Mouse (Mus musculus) frontal cortex, postnatal 14 days (tissue): Measurements from ENCODE around the gene Sorcs2.
"Not testable (repeated sequence)": the region's sequence is repeated elsewhere in the genome, so short reads cannot be mapped to it uniquely, and the experiment has no call there.

Source experiments
- DNase-seq, 2 experiments: peaks; one replicate each; pipeline ENCODE4 v3.0.0; 2022; ENCODE audit warnings: low spot score in 2 of 2

Sorcs2 gene

DNA sequence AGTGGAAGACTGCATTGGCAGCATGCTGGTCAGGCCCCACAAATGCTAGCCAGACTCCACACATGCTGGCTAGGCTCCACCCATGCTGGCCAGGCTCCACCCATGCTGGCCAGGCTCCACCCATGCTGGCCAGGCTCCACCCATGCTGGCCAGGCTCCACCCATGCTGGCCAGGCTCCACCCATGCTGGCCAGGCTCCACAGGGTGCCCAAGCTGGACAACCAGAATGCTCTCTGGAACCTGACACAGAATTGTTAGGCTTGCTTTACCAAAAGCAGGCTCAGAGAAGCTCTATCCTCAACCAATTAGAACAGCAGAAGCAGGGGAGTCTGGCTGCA, 7.4 kb downstream of the Sorcs2 start:
- not testable (repeated sequence) for DNase-seq

DNA sequence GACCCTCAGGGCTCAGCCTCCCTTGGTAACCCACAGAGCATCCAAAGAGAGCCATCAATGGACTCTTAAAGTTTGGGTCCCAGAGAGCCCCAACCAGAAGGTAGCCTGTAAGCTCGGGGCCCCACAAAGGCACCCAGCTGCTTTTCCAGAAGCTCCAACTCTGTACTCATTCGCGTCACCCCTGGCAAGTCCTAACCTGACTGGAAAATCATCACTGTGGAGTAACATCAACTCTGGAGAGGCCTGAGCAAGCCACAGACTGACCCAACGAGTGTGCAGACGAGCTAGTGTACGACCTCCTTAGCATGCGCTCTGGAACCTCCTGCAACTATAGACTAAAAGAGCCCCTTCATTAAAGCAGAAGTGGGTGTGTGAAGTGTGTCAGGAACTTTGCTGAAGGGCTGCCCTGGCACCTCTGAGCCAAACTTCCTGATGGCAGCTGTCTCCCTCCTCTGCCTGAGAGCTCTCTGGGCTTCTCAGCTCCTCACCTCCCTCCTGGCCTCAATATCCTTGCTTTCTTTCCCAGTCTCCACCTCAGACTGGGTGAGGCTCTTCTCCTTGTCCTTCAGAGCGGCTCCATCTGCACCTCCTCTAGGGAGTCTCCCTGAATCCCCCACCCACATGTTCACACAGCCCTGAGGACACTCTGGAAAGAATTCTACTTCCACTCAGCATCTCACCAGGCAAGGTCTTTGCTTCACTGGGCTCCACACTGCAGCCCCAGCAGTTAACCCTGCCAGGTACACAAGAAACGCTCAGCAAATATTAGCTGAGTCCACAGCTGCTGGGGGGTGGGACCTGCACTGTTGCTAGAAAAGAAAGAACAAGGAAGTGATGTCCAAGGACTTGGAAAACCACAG, 8.0 kb downstream of the Sorcs2 start:
- no peak for DNase-seq

DNA sequence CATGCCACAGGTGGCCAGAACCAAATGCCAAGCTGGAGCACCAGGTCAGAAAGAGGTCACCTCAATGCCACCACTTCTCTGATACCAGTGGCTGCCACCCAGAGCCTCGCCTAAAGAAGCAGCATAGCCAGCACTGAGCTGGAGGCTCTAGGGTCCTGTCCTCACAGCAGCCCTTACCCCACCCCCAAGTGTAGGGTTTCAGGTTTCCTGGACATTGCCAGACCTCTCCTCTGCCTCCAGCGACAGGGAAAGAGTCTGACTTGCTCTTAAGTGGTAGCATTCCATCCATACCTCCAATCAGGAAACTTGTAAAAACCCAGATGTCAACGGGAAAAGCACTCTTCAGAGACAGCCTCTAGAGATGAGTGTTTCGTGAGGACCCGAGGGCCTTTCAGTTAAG, 12.9 kb downstream of the Sorcs2 start:
- DNase-seq: no peak

DNA sequence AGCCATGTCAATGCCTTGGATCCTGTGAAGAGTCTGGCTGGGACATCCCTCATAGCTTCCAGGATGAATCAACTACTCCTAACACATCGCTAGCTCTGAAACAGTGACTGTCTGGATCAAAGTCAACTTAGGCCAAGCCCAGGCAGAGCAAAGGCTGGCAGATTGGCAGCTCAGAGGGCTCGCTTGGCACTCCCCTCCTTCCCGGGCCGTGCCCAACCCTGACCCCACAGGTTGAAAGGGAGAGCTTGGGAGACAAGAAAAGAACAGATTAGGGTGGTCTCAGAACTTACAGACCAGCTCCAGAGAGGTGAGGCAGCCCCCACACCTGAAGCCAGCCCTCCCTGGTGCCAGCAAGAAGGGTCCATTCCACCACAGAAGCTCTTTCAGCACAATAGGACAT, 14.5 kb downstream of the Sorcs2 start:
- DNase-seq: no peak

DNA sequence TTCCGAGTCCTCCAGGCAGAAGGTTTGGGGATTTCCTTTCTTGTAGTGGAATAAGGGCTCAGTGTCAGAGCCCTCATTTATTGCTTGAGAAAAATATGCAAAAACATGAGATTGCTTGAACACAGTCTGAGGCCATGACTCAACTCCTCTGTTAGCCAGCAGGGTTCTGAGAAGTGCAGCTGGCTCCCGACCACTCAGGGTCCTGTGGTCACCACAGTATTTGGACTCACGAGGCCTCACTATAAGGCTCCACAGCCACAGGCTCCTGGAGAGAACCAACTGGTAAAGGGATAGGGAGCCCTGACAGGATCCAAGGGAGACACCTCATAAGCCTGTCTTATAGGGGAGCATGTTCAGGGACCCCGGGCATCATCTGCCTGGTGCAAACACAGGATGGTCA, 15.2 kb downstream of the Sorcs2 start:
- DNase-seq: no peak

DNA sequence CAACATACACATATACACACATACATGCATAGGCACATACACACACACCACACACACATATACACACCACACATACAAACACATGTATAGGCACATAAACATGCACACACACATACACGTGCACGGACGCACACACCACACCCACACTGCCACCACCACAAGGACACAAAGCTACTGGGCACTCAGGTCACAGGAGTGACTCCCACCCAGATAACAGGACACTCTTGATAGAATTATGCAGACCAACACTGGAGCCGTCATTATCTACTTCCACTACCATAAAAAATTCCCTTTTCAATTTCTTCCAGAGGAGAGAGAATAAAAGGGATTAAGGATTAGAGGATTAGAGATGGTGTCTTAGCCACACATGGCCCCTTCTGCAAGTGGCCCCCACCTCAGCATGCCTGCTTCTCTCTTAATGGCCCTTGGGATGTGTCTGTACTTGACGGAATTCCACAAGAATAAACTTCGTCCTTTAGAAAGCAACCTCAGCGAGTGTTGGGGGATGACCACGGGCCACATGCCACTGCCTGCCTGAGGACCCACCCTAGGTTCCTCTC, 15.7 kb downstream of the Sorcs2 start:
- DNase-seq: no peak

DNA sequence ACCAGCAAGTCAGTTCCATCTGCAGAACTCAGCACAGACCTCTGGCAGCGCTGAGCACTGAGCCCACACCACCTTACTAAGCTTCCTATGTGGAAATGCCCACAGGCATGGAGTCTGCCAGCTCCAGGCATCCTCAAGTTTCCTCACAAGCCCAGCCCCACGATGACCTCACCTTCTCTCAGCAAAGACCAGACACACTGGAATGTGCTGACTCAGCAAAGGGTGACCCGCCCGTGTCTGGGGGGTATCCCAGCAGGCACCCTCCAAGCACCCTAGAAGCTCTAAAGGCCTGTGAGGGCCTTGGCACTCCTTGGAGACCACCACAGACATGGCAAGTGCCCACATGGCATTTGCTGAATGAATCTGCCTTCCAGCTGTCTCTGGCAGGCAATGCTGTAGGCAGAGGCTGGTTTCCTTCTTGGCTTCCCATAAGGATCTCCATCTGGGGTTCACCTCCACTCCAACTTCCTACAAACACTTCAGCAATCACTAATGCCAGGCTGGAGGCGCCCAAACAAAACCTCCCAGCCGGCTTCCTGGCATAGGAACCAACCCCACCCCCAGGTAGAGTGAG, 17.9 kb downstream of the Sorcs2 start:
- DNase-seq: no peak

DNA sequence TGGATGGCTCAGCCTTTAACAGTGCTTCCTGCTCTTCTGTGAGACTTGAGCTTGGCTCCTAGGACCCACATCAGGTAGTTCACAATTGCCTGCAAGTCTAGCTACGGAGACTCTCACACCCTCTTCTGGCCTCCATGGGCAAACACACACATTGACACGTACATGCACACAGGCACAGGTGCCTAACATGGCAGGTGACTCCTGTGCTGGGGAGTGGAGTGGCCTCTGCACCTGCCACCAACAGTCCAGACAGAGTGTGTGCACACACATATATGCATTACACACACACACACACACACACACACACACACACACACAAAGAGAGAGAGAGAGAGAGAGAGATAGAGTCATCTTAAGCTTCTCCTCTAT, 19.6 kb downstream of the Sorcs2 start:
- no peak for DNase-seq

DNA sequence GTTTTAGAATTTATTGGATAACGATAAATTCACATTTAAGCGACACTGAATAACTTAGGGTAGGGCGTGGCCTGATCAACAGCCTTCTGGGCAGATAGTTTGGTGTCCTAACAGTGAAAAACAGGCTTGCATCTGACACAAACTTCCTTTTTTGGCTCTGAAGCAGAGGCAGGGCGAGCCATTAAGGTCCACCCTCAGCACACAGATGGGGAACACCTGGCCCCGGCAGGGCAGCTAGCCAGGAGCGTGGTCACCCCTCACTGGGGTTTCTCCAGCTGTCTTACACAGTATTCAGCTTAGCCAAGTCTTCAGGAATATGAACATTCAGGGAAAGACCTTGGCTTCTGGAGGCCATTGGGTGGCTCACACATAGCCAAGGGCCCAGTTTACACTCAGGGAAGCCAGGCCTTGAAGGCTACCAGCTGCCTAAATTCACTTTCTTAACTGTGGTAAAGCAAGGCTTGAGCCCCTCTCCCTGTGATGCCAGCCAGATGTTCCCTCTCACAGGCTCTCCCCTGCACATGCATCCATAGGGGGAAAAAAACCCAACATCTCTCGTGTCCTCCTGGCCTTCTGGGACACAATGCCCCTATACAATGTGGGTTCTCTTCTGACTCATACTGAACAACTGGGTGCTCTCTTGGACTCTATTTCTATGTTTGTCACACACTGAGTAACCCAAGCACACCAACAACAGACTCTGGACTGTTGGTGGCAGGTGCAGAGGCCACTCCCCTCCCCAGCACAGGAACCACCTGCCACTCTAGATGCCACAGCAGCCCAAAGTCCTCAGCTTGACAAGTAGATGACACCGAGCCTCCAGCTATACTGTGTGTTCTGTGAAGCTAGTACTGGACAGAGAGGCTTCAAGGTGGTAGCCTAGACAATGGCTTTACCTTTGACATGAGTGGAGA, 20.2 kb downstream of the Sorcs2 start:
- no peak for DNase-seq

DNA sequence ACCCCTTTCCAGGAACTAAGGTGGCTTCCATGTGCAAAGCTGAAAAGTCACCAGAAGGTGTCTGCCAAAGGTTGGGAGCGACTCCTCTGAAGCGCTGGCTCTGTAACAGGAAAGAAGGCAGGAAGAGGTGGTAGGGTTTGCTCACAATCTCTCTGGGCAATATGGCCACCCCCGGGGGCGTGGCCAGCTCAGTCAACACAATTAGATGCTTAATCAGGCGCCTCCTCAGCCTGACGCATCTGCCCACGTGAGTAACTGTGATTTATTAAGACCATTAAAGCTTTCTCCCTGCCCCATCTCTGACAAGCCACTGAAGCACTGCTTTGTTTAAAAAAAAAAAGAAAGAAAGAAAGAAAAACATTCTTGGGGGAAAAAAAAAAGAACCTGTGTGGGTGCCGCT, 22.1 kb downstream of the Sorcs2 start:
- no peak for DNase-seq

DNA sequence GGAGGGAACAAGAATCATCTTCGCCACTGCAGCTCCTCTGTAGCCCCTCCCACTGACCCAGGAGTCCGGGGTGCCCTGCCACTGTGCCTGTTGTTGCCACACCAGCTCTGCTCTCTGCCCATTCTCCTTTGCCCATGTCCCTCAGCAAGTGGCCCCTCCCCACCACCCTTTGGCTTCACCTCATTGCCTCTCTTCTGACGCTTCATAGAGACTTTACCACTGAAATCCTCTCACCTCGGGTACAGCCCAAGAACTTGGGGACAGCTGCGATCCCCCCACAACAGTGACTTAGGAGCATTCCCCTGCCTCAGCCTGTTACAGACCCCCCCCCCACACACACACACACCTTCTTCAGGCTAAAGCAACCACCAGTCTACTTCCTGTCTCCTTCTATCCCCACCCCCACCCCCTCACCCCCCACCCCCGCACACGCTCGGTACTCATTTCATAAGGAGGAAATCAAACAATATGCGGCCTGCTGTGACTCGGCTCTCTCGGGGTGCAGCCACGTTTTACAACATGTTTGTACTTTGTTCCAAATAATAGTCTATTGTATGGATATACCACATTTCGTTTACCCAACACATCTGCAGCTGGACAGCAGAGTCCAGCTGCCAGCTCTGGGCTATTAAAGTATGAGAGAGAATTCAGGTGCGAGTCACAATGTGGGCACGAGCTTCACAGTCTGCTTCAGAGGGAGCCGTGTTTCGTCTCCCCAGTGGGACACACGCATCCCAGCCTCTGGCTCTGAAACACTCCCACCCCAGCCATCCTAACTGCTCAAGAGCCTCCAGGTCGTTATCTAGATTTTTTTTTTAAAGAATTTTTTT, 23.5 kb downstream of the Sorcs2 start:
- DNase-seq: no peak

DNA sequence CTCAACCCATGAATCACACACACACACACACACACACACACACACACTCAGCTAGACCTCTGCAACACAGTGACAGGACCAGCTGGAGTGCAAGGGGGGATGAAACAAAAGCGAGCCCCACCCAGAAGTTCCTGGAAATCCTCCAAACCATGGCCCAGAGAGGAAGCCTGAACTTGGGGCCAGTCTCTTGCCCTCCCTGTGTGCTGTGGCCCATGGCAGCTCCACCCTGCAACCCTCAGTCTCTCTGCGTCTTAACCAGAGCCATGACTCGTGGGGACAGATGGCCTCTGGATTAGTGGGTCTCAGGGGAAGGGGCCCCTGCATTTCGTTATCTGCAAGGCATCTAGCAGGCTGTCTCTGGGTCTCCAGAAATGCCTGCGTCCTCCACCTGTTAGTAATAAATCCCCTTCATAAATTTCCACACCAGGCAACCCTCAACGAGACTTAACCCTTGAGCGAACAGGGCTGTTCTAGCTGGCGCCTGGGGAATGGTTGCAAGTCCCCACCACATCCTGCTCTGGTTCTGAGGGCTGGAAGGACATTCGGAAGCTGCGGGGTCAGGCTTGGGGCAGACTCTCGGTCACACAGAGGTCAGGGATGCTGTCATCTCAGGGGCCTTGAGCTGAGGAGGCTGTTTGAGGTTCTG, 24.6 kb downstream of the Sorcs2 start:
- DNase-seq: no peak

DNA sequence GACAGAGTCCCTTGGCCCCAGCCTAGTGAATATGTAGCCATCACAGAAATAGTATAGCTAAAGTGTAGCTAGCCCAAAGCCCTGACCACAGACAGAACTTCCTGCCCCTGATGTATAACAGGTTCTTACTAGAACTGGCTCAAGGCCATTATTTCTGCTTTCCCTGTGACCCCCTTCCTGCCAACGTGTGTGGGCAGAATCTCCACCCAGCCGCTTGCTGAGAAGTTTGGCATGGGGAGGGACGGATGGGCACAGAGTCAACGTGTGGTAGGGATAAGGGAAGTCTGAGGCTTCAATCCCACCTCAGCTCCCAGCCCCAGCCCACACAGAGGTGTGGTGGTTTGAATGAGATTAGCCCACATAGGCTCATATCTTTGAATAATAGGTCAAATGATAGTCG, 26.2 kb downstream of the Sorcs2 start:
- DNase-seq: no peak

DNA sequence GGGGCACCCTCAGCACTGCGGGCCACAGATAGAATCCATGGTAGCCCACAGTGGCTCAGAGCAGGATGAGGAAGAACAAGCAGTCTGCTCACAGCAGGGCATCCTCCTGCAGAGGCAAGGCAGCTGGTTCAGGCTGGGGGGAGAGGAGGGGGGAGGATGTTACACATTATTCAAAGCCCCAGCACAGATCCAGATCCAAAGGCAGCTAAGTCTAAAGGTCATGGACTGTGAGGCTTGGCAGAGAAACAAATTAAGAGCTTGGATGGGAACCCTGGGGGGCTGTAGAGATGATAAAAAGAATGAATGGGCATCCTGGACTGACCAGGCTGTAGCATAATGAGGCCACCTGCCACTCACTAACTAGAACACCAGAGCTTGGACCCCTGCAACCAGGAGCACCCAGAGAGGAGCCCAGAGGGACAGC, 28.7 kb downstream of the Sorcs2 start:
- DNase-seq: no peak

DNA sequence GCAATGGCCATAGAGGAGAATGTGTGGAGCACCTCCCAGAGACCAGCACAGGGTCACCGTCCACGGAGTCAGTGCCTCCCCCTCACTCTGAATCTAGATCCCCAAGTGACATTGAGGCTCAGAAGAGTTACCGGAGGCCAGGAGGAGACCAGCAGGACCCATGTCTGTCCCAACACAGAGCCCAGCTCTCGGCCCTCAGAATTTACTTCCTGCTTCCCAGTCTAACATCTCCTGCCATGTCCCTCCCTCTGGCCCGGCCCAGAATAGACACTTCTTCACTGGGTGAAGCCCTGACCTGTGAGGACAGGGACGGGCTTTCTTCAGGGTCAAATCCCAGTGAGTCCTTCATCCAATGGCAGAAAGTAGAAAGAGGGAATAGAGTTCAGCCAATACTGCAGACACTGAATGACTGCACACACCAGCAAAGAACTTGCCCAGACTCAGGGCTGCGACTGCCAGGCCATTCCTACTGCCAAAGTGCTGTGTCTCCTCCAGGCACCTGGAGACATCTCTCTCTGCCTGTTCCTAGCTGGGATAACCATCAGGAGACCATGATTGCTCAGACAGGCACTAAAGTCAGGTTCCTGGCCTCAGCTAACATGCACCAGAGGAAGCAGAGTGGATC, 29.3 kb downstream of the Sorcs2 start:
- DNase-seq: no peak

DNA sequence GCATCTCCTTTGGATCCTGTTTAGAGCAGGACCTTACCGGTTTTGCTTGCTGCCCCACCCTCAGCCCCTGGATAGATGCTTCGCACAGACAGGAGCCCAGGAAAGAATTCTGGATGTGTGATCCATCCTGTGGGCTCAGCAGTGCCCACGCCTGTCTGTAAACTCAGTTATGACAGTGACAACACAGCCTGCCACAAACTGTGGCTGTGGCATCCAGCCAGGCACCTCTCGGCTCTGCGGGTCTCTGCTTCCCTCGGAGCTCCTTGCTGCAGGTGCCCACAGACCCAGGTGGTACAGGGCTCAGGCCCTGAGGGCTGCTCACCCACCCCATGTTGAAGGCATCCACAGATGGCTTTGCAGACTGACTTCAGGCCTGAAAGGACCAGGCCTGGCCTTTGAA, 30.0 kb downstream of the Sorcs2 start:
- no peak for DNase-seq

DNA sequence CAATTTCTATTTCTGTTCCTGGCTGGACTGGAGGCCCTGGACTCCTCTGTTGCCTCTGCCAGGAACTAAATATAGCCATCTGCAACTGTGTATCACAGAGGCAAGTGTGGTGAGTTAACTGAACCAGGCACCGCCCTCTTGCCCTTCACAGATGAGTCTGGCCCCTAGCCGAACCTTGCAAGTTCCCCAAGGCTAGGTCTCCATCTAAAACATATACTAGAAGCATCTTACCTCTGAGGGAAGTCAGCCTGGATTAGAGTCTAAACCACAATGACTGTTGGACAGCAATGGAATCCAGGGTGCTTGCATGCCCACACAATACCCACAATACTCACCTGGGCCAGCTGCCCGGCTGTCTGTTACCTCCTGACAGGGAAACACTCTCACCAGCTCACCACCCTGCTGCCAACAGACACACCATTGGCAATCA, 30.7 kb downstream of the Sorcs2 start:
- DNase-seq: no peak

DNA sequence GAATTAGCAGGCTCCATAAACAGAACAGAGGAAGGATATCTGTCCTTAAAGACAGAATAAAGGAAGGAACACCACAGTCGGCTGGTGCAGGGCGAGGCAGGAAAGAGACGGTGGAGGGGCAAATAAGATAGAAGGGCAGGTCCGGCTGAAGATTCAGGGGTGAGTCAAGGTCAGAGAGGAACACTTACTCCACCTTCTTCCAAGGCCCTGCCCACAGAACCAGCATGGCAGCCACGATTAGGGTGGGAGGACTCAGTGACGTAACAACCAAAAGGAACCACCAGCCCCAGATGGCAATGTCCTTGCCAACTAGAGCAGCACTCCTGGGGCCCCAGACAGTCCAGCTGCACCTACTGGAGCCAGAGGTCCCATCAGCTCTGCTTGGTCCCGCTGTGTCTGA, 36.2 kb downstream of the Sorcs2 start:
- no peak for DNase-seq

DNA sequence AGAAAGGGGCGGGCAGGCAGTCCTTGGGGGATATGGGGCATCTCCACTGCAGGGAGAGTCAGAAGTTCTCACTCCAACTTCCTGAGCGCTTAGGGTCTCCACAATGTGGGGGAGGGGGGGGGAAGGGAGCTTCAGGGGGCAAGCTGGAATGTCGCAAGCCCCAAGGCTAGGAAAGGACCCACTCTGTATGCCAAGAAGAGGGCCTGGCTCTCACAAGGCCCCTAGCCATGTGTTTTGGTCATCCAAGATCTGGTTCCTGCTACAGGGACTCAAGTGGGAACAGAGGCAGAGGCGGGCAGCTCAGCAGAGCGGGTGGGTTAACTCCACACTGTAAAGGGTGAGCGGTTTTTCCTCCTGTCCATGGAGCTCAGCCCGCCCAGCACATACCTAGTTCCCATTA, 37.6 kb downstream of the Sorcs2 start:
- DNase-seq: no peak

DNA sequence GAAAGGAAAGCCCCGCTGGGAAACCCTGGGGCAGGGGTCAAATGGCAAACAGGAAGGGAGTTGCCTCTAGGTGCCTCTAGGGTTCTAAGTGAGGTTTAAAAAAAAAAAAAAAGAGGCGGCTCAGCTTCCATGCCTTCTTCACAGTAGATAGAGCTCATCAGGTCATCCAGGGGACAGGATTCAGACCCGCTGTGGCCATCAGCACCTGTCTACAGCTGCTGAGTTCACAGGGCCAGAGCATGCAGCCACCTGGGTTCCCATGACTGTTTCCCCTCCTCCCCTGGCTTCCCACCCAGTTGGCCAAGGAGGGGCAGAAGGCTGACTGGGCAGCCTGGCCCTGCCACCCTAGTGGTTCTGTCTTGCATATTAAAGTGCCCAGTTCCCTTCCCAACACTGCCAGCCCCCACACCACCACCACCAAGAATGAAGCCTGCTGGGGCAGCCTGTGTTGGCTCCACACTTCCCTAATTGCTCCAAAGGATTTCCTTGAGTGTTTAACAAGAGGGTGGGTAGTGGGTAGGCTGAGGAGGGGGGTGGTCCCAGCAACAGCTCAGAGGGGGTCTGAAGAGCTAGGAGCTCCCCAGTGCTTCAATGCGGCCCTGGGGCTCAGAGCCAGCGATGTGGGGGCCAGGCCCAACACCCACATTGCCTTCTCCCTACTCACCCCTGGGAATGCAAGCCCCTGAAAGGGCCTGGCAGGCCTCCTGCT, 38.2 kb downstream of the Sorcs2 start:
- peak in 1 of 2 experiments; percentile 30 for DNase-seq
